Mouse (Mus musculus): ENCODE results near the gene Afg3l1. TPM values are rescaled to one million over a fixed set of nuclear protein-coding genes. Genes with fewer than 3 reads are reported as not detected.
A peak's percentile ranks its signal among the peaks of the same experiment; 100 is the strongest.
"Not testable (repeated sequence)": the region's sequence is repeated elsewhere in the genome, so short reads cannot be mapped to it uniquely, and the experiment has no call there.

The Afg3l1 gene
- 10 to 100 TPM; 29.2 to 81.4 (median 54.8) TPM for total RNA-seq (2018; cell fraction: chromatin; rRNA removed)
- total RNA-seq (2018; cell fraction: cytosol; rRNA removed): 10 to 100 TPM; 18.2 to 27.6 (median 22.6) TPM
- total RNA-seq (2018; cell fraction: nucleus; rRNA removed): 10 to 100 TPM; 20.3 to 52.7 (median 31.9) TPM
- 17.0 to 28.3 TPM (median 19.3 TPM) in 3 replicates for polyA plus RNA-seq (2018)

- H3K4me3 ChIP-seq (ENCODE audit: inconsistent target): peak within 1 kb of the TSS; percentile 96
- peaks cover 17% of the 10 kb centered on the region; the same call in 1 of the 2 replicates for H3K36me3 ChIP-seq (ENCODE audit: inconsistent target)
- peaks cover 38% of the 10 kb centered on the region for H3K79me2 ChIP-seq (ENCODE audit: inconsistent target)
- under 1% methylated on average over 53 of the region's 58 CpGs for WGBS (ENCODE audit: missing documents)
- H3K27ac ChIP-seq: peak within 1 kb of the TSS; percentile 66
Observed at GRCm38 (mm10) chr8:123477737-123478258, at the start of gene Afg3l1. Afg3l1 (plus strand) TSS chr8:123477903.

- H3K27ac ChIP-seq: no peak overlapping the region
- no peaks in the 10 kb centered on the region for H3K36me3 ChIP-seq (ENCODE audit: inconsistent target)
- no peaks in the 10 kb centered on the region for H3K79me2 ChIP-seq (ENCODE audit: inconsistent target)
- no peak overlapping the region for H3K4me3 ChIP-seq (ENCODE audit: inconsistent target)
- 94% methylated on average over 24 of the region's 29 CpGs for WGBS (ENCODE audit: missing documents)
Observed at GRCm38 (mm10) chr8:123428343-123428893, 49.3 kb upstream of the Afg3l1 start.

- Histone ChIP-seq H3K36me3 (ENCODE audit: inconsistent target) (no peaks in the 10 kb centered on the region), H3K4me3 (ENCODE audit: inconsistent target) (no peak overlapping the region), H3K79me2 (ENCODE audit: inconsistent target) (no peaks in the 10 kb centered on the region), H3K27ac (no peak overlapping the region)
- WGBS (ENCODE audit: missing documents): 97% methylated on average over 23 of the region's 23 CpGs
Observed at GRCm38 (mm10) chr8:123428939-123429721, 48.6 kb upstream of the Afg3l1 start.

- H3K79me2 ChIP-seq (ENCODE audit: inconsistent target); H3K36me3 ChIP-seq (ENCODE audit: inconsistent target); H3K27ac ChIP-seq; H3K4me3 ChIP-seq (ENCODE audit: inconsistent target): not testable (repeated sequence)
- WGBS (ENCODE audit: missing documents): 98% methylated on average over 11 of the region's 15 CpGs
Observed at GRCm38 (mm10) chr8:123429722-123430013, 48.0 kb upstream of the Afg3l1 start.

- not testable (repeated sequence) for H3K4me3 ChIP-seq (ENCODE audit: inconsistent target); H3K36me3 ChIP-seq (ENCODE audit: inconsistent target); H3K79me2 ChIP-seq (ENCODE audit: inconsistent target); H3K27ac ChIP-seq
- 90% methylated on average over 6 of the region's 8 CpGs for WGBS (ENCODE audit: missing documents)
Observed at GRCm38 (mm10) chr8:123430936-123431335, 46.8 kb upstream of the Afg3l1 start.

- Histone ChIP-seq H3K79me2 (ENCODE audit: inconsistent target) (no peaks in the 10 kb centered on the region), H3K4me3 (ENCODE audit: inconsistent target) (no peak overlapping the region), H3K27ac (no peak overlapping the region), H3K36me3 (ENCODE audit: inconsistent target) (no peaks in the 10 kb centered on the region)
- WGBS (ENCODE audit: missing documents): 94% methylated on average over 22 of the region's 25 CpGs
Observed at GRCm38 (mm10) chr8:123431616-123432365, 45.9 kb upstream of the Afg3l1 start.

GRCm38 (mm10) chr8:123432381-123432780 is 45.3 kb upstream of the Afg3l1 start:
- Histone ChIP-seq H3K36me3 (ENCODE audit: inconsistent target) (no peaks in the 10 kb centered on the region), H3K27ac (no peak overlapping the region), H3K4me3 (ENCODE audit: inconsistent target) (no peak overlapping the region), H3K79me2 (ENCODE audit: inconsistent target) (no peaks in the 10 kb centered on the region)
- 98% methylated on average over 9 of the region's 16 CpGs for WGBS (ENCODE audit: missing documents)

GRCm38 (mm10) chr8:123433241-123433974 is 44.3 kb upstream of the Afg3l1 start:
- H3K36me3 ChIP-seq (ENCODE audit: inconsistent target); H3K79me2 ChIP-seq (ENCODE audit: inconsistent target); H3K27ac ChIP-seq; H3K4me3 ChIP-seq (ENCODE audit: inconsistent target): not testable (repeated sequence)
- 95% methylated on average over 23 of the region's 47 CpGs for WGBS (ENCODE audit: missing documents)

GRCm38 (mm10) chr8:123441788-123442187 is 35.9 kb upstream of the Afg3l1 start:
- no peak overlapping the region for H3K27ac ChIP-seq
- WGBS (ENCODE audit: missing documents): 58% methylated on average over 2 of the region's 2 CpGs

GRCm38 (mm10) chr8:123442351-123442750 is 35.4 kb upstream of the Afg3l1 start:
- Histone ChIP-seq H3K4me3 (ENCODE audit: inconsistent target) (no peak overlapping the region), H3K27ac (no peak overlapping the region), H3K36me3 (ENCODE audit: inconsistent target) (no peaks in the 10 kb centered on the region), H3K79me2 (ENCODE audit: inconsistent target) (no peaks in the 10 kb centered on the region; the same call in 1 of the 2 replicates)
- WGBS (ENCODE audit: missing documents): 93% methylated on average over 5 of the region's 5 CpGs

More at GRCm38 (mm10) chr8:123441788-123442187, 35.9 kb upstream of the Afg3l1 start:
- Histone ChIP-seq H3K79me2 (ENCODE audit: inconsistent target) (no peaks in the 10 kb centered on the region; the same call in 1 of the 2 replicates), H3K4me3 (ENCODE audit: inconsistent target) (no peak overlapping the region), H3K36me3 (ENCODE audit: inconsistent target) (no peaks in the 10 kb centered on the region)

- WGBS (ENCODE audit: missing documents): 1% methylated on average over 40 of the region's 41 CpGs
- peak overlapping the region; percentile 73 for H3K27ac ChIP-seq
Observed at GRCm38 (mm10) chr8:123442871-123443575, 34.7 kb upstream of the Afg3l1 start.

GRCm38 (mm10) chr8:123443576-123443921 is 34.2 kb upstream of the Afg3l1 start:
- 0% methylated on average over 3 of the region's 4 CpGs for WGBS (ENCODE audit: missing documents)
- Histone ChIP-seq H3K79me2 (ENCODE audit: inconsistent target) (no peaks in the 10 kb centered on the region; the same call in 1 of the 2 replicates), H3K27ac (peak overlapping the region; percentile 73), H3K36me3 (ENCODE audit: inconsistent target) (no peaks in the 10 kb centered on the region), H3K4me3 (ENCODE audit: inconsistent target) (peak overlapping the region; percentile 73)

More at GRCm38 (mm10) chr8:123442871-123443575, 34.7 kb upstream of the Afg3l1 start:
- Histone ChIP-seq H3K4me3 (ENCODE audit: inconsistent target) (peak overlapping the region; percentile 73), H3K79me2 (ENCODE audit: inconsistent target) (no peaks in the 10 kb centered on the region; the same call in 1 of the 2 replicates), H3K36me3 (ENCODE audit: inconsistent target) (no peaks in the 10 kb centered on the region)

GRCm38 (mm10) chr8:123444131-123444530 is 33.6 kb upstream of the Afg3l1 start:
- peak overlapping the region; percentile 73 for H3K4me3 ChIP-seq (ENCODE audit: inconsistent target)
- no peaks in the 10 kb centered on the region; the same call in 1 of the 2 replicates for H3K79me2 ChIP-seq (ENCODE audit: inconsistent target)
- WGBS (ENCODE audit: missing documents): 17% methylated on average over 6 of the region's 6 CpGs
- H3K36me3 ChIP-seq (ENCODE audit: inconsistent target): no peaks in the 10 kb centered on the region
- H3K27ac ChIP-seq: peak overlapping the region; percentile 73
